Mouse (Mus musculus) kidney, embryonic 15.5 days (tissue): Measurements from ENCODE around the gene Stxbp3. TPM values are rescaled to one million over a fixed set of nuclear protein-coding genes. Genes with fewer than 3 reads are reported as not detected.

ENCODE experiments used
- ATAC-seq: fragments of 200-750 bp; cut with Nextera tagmentation; replicated peaks from 2 replicates; pipeline ENCODE4 v1.8.0; 2017; ENCODE audit warnings: moderate TSS enrichment; ENCODE audit not compliant: low FRiP score
- H3K27ac ChIP-seq: fragments of 300-500 bp; sonication (generic); 2 replicates; pipeline ENCODE4 v1.5.1; 2015; ENCODE audit warnings: mild to moderate bottlenecking, inconsistent platforms
- H3K27me3 ChIP-seq: fragments of 300-500 bp; sonication (generic); 2 replicates; pipeline ENCODE4 v1.6.1; 2015; ENCODE audit warnings: inconsistent platforms
- H3K36me3 ChIP-seq: fragments of 300-500 bp; sonication (generic); 2 replicates; pipeline ENCODE4 v1.6.1; 2015; ENCODE audit warnings: inconsistent platforms
- H3K4me1 ChIP-seq: fragments of 300-500 bp; sonication (generic); 2 replicates; pipeline ENCODE4 v1.6.1; 2015; ENCODE audit warnings: inconsistent platforms
- H3K4me2 ChIP-seq: fragments of 300-500 bp; sonication (generic); 2 replicates; pipeline ENCODE4 v1.6.1; 2015; ENCODE audit warnings: moderate library complexity, mild to moderate bottlenecking, inconsistent platforms
- H3K4me3 ChIP-seq: fragments of 300-500 bp; sonication (generic); replicated peaks from 2 replicates; pipeline ENCODE4 v1.5.1; 2015; ENCODE audit warnings: mild to moderate bottlenecking, inconsistent platforms
- H3K9ac ChIP-seq: fragments of 300-500 bp; sonication (generic); 2 replicates; pipeline ENCODE4 v1.6.1; 2015; ENCODE audit warnings: mild to moderate bottlenecking, inconsistent platforms
- H3K9me3 ChIP-seq: fragments of 300-500 bp; sonication (generic); replicated peaks from 2 replicates; pipeline ENCODE4 v1.6.1; 2016; ENCODE audit warnings: inconsistent platforms
- WGBS: fragments of 180-500 bp; shearing (Covaris S2); methylation state at CpG from one replicate; pipeline ENCODE4 v1.1.7; 2015; ENCODE audit warnings: mixed read lengths; 5-methylcytosine and 5-hydroxymethylcytosine counted together
- polyA plus RNA-seq: library from polyadenylated mRNA; unstranded; fragments of >200 nt; fragmentation: Nextera tagmentation; extraction: Ambion mirVana; gene quantifications from 2 replicates; pipeline ENCODE4 v1.2.1, GENCODE M21; 2015

Stxbp3 gene
- polyA plus RNA-seq, 1 experiment from 2014 or later = 34.9 TPM

GRCm38 (mm10) chr3:108772211-108772610, 68.1 kb downstream of the Stxbp3 start:
- 89% methylated on average over 13 of the region's 13 CpGs for WGBS
- no peaks in the 10 kb centered on the region for H3K9me3 ChIP-seq
- no peak overlapping the region for H3K4me3 ChIP-seq
- no peak for ATAC-seq
- H3K4me2 ChIP-seq = no peak overlapping the region
- no peak overlapping the region for H3K9ac ChIP-seq
- H3K36me3 ChIP-seq = no peaks in the 10 kb centered on the region
- H3K27me3 ChIP-seq = peaks cover 3% of the 10 kb centered on the region
- peaks cover 12% of the 10 kb centered on the region; the same call in 1 of the 2 replicates for H3K4me1 ChIP-seq
- no peak overlapping the region for H3K27ac ChIP-seq

GRCm38 (mm10) chr3:108770725-108771368, 69.5 kb downstream of the Stxbp3 start:
- H3K9ac ChIP-seq = no peak overlapping the region
- peaks cover 6% of the 10 kb centered on the region for H3K27me3 ChIP-seq
- H3K27ac ChIP-seq = peak overlapping the region; percentile 65; the same call in 1 of the 2 replicates
- no peaks in the 10 kb centered on the region for H3K36me3 ChIP-seq
- H3K9me3 ChIP-seq = no peaks in the 10 kb centered on the region
- WGBS = 18% methylated on average over 6 of the region's 6 CpGs
- ATAC-seq = peak; percentile 84
- H3K4me2 ChIP-seq = no peak overlapping the region
- no peak overlapping the region for H3K4me3 ChIP-seq
- H3K4me1 ChIP-seq = peaks cover 12% of the 10 kb centered on the region; the same call in 1 of the 2 replicates

- no peak for ATAC-seq
- Histone ChIP-seq H3K27ac (no peak overlapping the region), H3K4me1 (peaks cover 18% of the 10 kb centered on the region; the same call in 1 of the 2 replicates), H3K9me3 (no peaks in the 10 kb centered on the region), H3K27me3 (peaks cover 2% of the 10 kb centered on the region), H3K36me3 (no peaks in the 10 kb centered on the region), H3K4me2 (no peak overlapping the region), H3K4me3 (no peak overlapping the region), H3K9ac (no peak overlapping the region)
- WGBS = 49% methylated on average over 6 of the region's 6 CpGs
These were observed 70.8 kb downstream of the Stxbp3 start for GRCm38 (mm10) chr3:108769547-108769946.

GRCm38 (mm10) chr3:108767416-108767815, 72.9 kb downstream of the Stxbp3 start:
- Histone ChIP-seq H3K4me3 (no peak overlapping the region), H3K36me3 (no peaks in the 10 kb centered on the region), H3K27ac (no peak overlapping the region), H3K9me3 (no peaks in the 10 kb centered on the region), H3K27me3 (peaks cover 14% of the 10 kb centered on the region), H3K4me1 (peaks cover 18% of the 10 kb centered on the region; the same call in 1 of the 2 replicates), H3K9ac (no peak overlapping the region), H3K4me2 (no peak overlapping the region)
- no peak for ATAC-seq
- 74% methylated on average over 10 of the region's 10 CpGs for WGBS

- no peaks in the 10 kb centered on the region for H3K36me3 ChIP-seq
- H3K27ac ChIP-seq = no peak overlapping the region
- H3K4me3 ChIP-seq = no peak overlapping the region
- H3K9me3 ChIP-seq = no peaks in the 10 kb centered on the region
- peaks cover 18% of the 10 kb centered on the region; the same call in 1 of the 2 replicates for H3K4me1 ChIP-seq
- no peak overlapping the region for H3K4me2 ChIP-seq
- peaks cover 18% of the 10 kb centered on the region for H3K27me3 ChIP-seq
- WGBS = 75% methylated on average over 7 of the region's 7 CpGs
- no peak for ATAC-seq
- no peak overlapping the region for H3K9ac ChIP-seq
These were observed 73.4 kb downstream of the Stxbp3 start for GRCm38 (mm10) chr3:108766943-108767342.

GRCm38 (mm10) chr3:108765476-108765875, 74.8 kb downstream of the Stxbp3 start:
- peaks cover 23% of the 10 kb centered on the region for H3K27me3 ChIP-seq
- no peaks in the 10 kb centered on the region for H3K9me3 ChIP-seq
- no peak overlapping the region for H3K4me3 ChIP-seq
- ATAC-seq = no peak
- no peak overlapping the region for H3K27ac ChIP-seq
- no peak overlapping the region for H3K9ac ChIP-seq
- H3K36me3 ChIP-seq = no peaks in the 10 kb centered on the region
- no peak overlapping the region for H3K4me2 ChIP-seq
- WGBS = 84% methylated on average over 7 of the region's 7 CpGs
- peaks cover 12% of the 10 kb centered on the region; the same call in 1 of the 2 replicates for H3K4me1 ChIP-seq

- peaks cover 9% of the 10 kb centered on the region for H3K4me1 ChIP-seq
- H3K27ac ChIP-seq = no peak overlapping the region
- ATAC-seq = no peak
- H3K27me3 ChIP-seq = peaks cover 26% of the 10 kb centered on the region
- no peak overlapping the region for H3K4me2 ChIP-seq
- 38% methylated on average over 7 of the region's 7 CpGs for WGBS
- no peak overlapping the region for H3K9ac ChIP-seq
- no peak overlapping the region for H3K4me3 ChIP-seq
- no peaks in the 10 kb centered on the region for H3K9me3 ChIP-seq
- H3K36me3 ChIP-seq = no peaks in the 10 kb centered on the region
These were observed 75.3 kb downstream of the Stxbp3 start for GRCm38 (mm10) chr3:108764976-108765375.

GRCm38 (mm10) chr3:108763691-108764090, 76.6 kb downstream of the Stxbp3 start:
- 78% methylated on average over 2 of the region's 2 CpGs for WGBS
- Histone ChIP-seq H3K4me3 (no peak overlapping the region), H3K9me3 (no peaks in the 10 kb centered on the region), H3K4me1 (peaks cover 10% of the 10 kb centered on the region), H3K4me2 (no peak overlapping the region), H3K9ac (no peak overlapping the region), H3K27me3 (peaks cover 27% of the 10 kb centered on the region), H3K36me3 (no peaks in the 10 kb centered on the region), H3K27ac (no peak overlapping the region)
- ATAC-seq = no peak

GRCm38 (mm10) chr3:108762597-108763111, 77.7 kb downstream of the Stxbp3 start:
- H3K4me3 ChIP-seq = no peak overlapping the region
- WGBS = 76% methylated on average over 7 of the region's 7 CpGs
- H3K27ac ChIP-seq = no peak overlapping the region
- no peak for ATAC-seq
- peaks cover 35% of the 10 kb centered on the region for H3K27me3 ChIP-seq
- no peaks in the 10 kb centered on the region for H3K36me3 ChIP-seq
- no peaks in the 10 kb centered on the region for H3K9me3 ChIP-seq
- H3K4me2 ChIP-seq = no peak overlapping the region
- peaks cover 10% of the 10 kb centered on the region for H3K4me1 ChIP-seq
- H3K9ac ChIP-seq = no peak overlapping the region

- Histone ChIP-seq H3K27me3 (peaks cover 38% of the 10 kb centered on the region; the same call in 1 of the 2 replicates), H3K4me3 (no peak overlapping the region), H3K9ac (no peak overlapping the region), H3K4me2 (no peak overlapping the region), H3K36me3 (no peaks in the 10 kb centered on the region), H3K27ac (peak overlapping the region; percentile 4; the same call in 1 of the 2 replicates), H3K9me3 (no peaks in the 10 kb centered on the region), H3K4me1 (peaks cover 5% of the 10 kb centered on the region)
- peak; percentile 79; the same call in 1 of the 2 replicates for ATAC-seq
- WGBS = 59% methylated on average over 11 of the region's 11 CpGs
These were observed 80.5 kb downstream of the Stxbp3 start for GRCm38 (mm10) chr3:108759566-108760420.

- Histone ChIP-seq H3K4me3 (no peak overlapping the region), H3K27me3 (peaks cover 31% of the 10 kb centered on the region; the same call in 1 of the 2 replicates), H3K27ac (no peak overlapping the region), H3K9ac (no peak overlapping the region), H3K4me2 (no peak overlapping the region), H3K4me1 (peaks cover 3% of the 10 kb centered on the region; the same call in 1 of the 2 replicates), H3K9me3 (no peaks in the 10 kb centered on the region), H3K36me3 (no peaks in the 10 kb centered on the region)
- ATAC-seq = no peak
- 66% methylated on average over 9 of the region's 9 CpGs for WGBS
These were observed 82.8 kb downstream of the Stxbp3 start for GRCm38 (mm10) chr3:108757570-108757969.

GRCm38 (mm10) chr3:108756131-108756530, 84.2 kb downstream of the Stxbp3 start:
- H3K4me2 ChIP-seq = no peak overlapping the region
- H3K27ac ChIP-seq = no peak overlapping the region
- H3K4me1 ChIP-seq = peaks cover 3% of the 10 kb centered on the region; the same call in 1 of the 2 replicates
- no peaks in the 10 kb centered on the region for H3K9me3 ChIP-seq
- H3K9ac ChIP-seq = no peak overlapping the region
- no peak overlapping the region for H3K4me3 ChIP-seq
- ATAC-seq = no peak
- H3K36me3 ChIP-seq = no peaks in the 10 kb centered on the region
- WGBS = 77% methylated on average over 1 of the region's 1 CpGs
- peaks cover 26% of the 10 kb centered on the region; the same call in 1 of the 2 replicates for H3K27me3 ChIP-seq
